Mouse (Mus musculus): ENCODE data around the gene Ncapd2. TPM values are rescaled to one million over a fixed set of nuclear protein-coding genes. Genes with fewer than 3 reads are reported as not detected.

Gene Ncapd2
- polyA plus RNA-seq, 1 experiment: 34.7 TPM

GRCm38 (mm10) chr6:125131302-125132156, 60.0 kb downstream of the Ncapd2 start, which contains the start of gene Nop2:
Nop2 (plus strand) TSS chr6:125131909.
- no peaks in the 10 kb centered on the region for H3K27me3 ChIP-seq (ENCODE audit: control insufficient read depth, insufficient read depth, insufficient read length)
- peak within 1 kb of the TSS; percentile 95 for H3K4me2 ChIP-seq (ENCODE audit: low read depth)
- H3K36me3 ChIP-seq (ENCODE audit: control insufficient read depth, insufficient read depth): peaks cover 39% of the 10 kb centered on the region
- peak within 1 kb of the TSS; percentile 67 for H3ac ChIP-seq (ENCODE audit: control insufficient read depth, insufficient read length)
- TF ChIP-seq POLR2AphosphoS2 (IDR thresholded peaks at IDR 0.05; ENCODE audit: insufficient read length, low read depth) (peak; percentile 99), POLR2A (IDR thresholded peaks at IDR 0.05; ENCODE audit: insufficient read length, low read depth) (peak; percentile 95), E2F4 (IDR thresholded peaks at IDR 0.05; ENCODE audit: insufficient read depth) (no peak), TCF3 (IDR thresholded peaks at IDR 0.05; ENCODE audit: insufficient read length, low read depth) (no peak), USF1 (IDR thresholded peaks at IDR 0.05; ENCODE audit: low read depth) (peak; percentile 89), REST (IDR thresholded peaks at IDR 0.05; ENCODE audit: insufficient read depth, insufficient read length) (no peak), SRF (IDR thresholded peaks at IDR 0.05; ENCODE audit: control insufficient read depth, insufficient read length, low read depth) (peak; percentile 45), TCF12 (IDR thresholded peaks at IDR 0.05; ENCODE audit: insufficient read depth, poor library complexity, severe bottlenecking) (no peak), MYOG (IDR thresholded peaks at IDR 0.05; ENCODE audit: control insufficient read depth in 1 of 3, insufficient read depth in 1 of 3, insufficient read length in 2 of 3, low read depth in 2 of 3) (no peak), MYOD1 (IDR thresholded peaks at IDR 0.05; ENCODE audit: control insufficient read depth in 1 of 3, insufficient read length in 2 of 3, low read depth in 2 of 3) (no peak), CEBPB (IDR thresholded peaks at IDR 0.05; ENCODE audit: insufficient read depth, poor library complexity, severe bottlenecking) (no peak), MAX (IDR thresholded peaks at IDR 0.05; ENCODE audit: low read depth) (peak; percentile 75)
- H3K79me2 ChIP-seq (ENCODE audit: control insufficient read depth, insufficient read depth): peaks cover 35% of the 10 kb centered on the region
- peak within 1 kb of the TSS; percentile 99 for H3K4me3 ChIP-seq

GRCm38 (mm10) chr6:125129710-125130402, 61.6 kb downstream of the Ncapd2 start:
- Histone ChIP-seq H3K4me2 (ENCODE audit: low read depth) (no peak overlapping the region), H3K36me3 (ENCODE audit: control insufficient read depth, insufficient read depth) (peaks cover 41% of the 10 kb centered on the region), H3K4me3 (no peak overlapping the region), H3ac (ENCODE audit: control insufficient read depth, insufficient read length) (no peak overlapping the region), H3K79me2 (ENCODE audit: control insufficient read depth, insufficient read depth) (peaks cover 30% of the 10 kb centered on the region), H3K27me3 (ENCODE audit: control insufficient read depth, insufficient read depth, insufficient read length) (no peaks in the 10 kb centered on the region)
- TF ChIP-seq POLR2AphosphoS2 (IDR thresholded peaks at IDR 0.05; ENCODE audit: insufficient read length, low read depth) (peak; percentile 81), TCF3 (IDR thresholded peaks at IDR 0.05; ENCODE audit: insufficient read length, low read depth) (no peak)

- no peaks in the 10 kb centered on the region for H3K27me3 ChIP-seq (ENCODE audit: control insufficient read depth, insufficient read depth, insufficient read length)
- TF ChIP-seq TCF3 (IDR thresholded peaks at IDR 0.05; ENCODE audit: insufficient read length, low read depth): no peak
- no peak overlapping the region for H3ac ChIP-seq (ENCODE audit: control insufficient read depth, insufficient read length)
- no peak overlapping the region for H3K4me3 ChIP-seq
- peaks cover 41% of the 10 kb centered on the region for H3K36me3 ChIP-seq (ENCODE audit: control insufficient read depth, insufficient read depth)
- peaks cover 20% of the 10 kb centered on the region for H3K79me2 ChIP-seq (ENCODE audit: control insufficient read depth, insufficient read depth)
- no peak overlapping the region for H3K4me2 ChIP-seq (ENCODE audit: low read depth)
These were observed 62.8 kb downstream of the Ncapd2 start for GRCm38 (mm10) chr6:125128724-125129123.

- Histone ChIP-seq H3K27me3 (ENCODE audit: control insufficient read depth, insufficient read depth, insufficient read length) (no peaks in the 10 kb centered on the region), H3K4me2 (ENCODE audit: low read depth) (no peak overlapping the region), H3K79me2 (ENCODE audit: control insufficient read depth, insufficient read depth) (no peaks in the 10 kb centered on the region), H3K4me3 (no peak overlapping the region), H3K36me3 (ENCODE audit: control insufficient read depth, insufficient read depth) (peaks cover 88% of the 10 kb centered on the region), H3ac (ENCODE audit: control insufficient read depth, insufficient read length) (no peak overlapping the region)
- TF ChIP-seq MYOG (IDR thresholded peaks at IDR 0.05; ENCODE audit: control insufficient read depth in 1 of 3, insufficient read depth in 1 of 3, insufficient read length in 2 of 3, low read depth in 2 of 3) (no peak), E2F4 (IDR thresholded peaks at IDR 0.05; ENCODE audit: insufficient read depth) (no peak), MYOD1 (IDR thresholded peaks at IDR 0.05; ENCODE audit: control insufficient read depth in 1 of 3, insufficient read length in 2 of 3, low read depth in 2 of 3) (no peak)
These were observed 72.1 kb downstream of the Ncapd2 start for GRCm38 (mm10) chr6:125119387-125119786.

Other genes starting within 250 kb of the Ncapd2 start
- gene Cops7a, start 226.2 kb downstream of the Ncapd2 start, polyA plus RNA-seq (2012; fragmentation: generic; extraction: Trizol): 142 TPM
- gene Pianp, start 195.0 kb downstream of the Ncapd2 start, polyA plus RNA-seq (2012; fragmentation: generic; extraction: Trizol): 1.1 TPM
- 20.8 TPM for gene Zfp384, start 182.6 kb downstream of the Ncapd2 start, polyA plus RNA-seq (2012; fragmentation: generic; extraction: Trizol)
- 31.2 TPM for gene Ing4, start 151.9 kb downstream of the Ncapd2 start, polyA plus RNA-seq (2012; fragmentation: generic; extraction: Trizol)
- gene Acrbp, start 142.0 kb downstream of the Ncapd2 start, polyA plus RNA-seq (2012; fragmentation: generic; extraction: Trizol): 1.4 TPM
- gene Lpar5, start 123.8 kb downstream of the Ncapd2 start, polyA plus RNA-seq (2012; fragmentation: generic; extraction: Trizol): not detected
- 133 TPM for gene Chd4, start 95.7 kb downstream of the Ncapd2 start, polyA plus RNA-seq (2012; fragmentation: generic; extraction: Trizol)
- gene Nop2, start 59.8 kb downstream of the Ncapd2 start, polyA plus RNA-seq (2012; fragmentation: generic; extraction: Trizol): 55.4 TPM
- 244 TPM for gene Iffo1, start 46.5 kb downstream of the Ncapd2 start, polyA plus RNA-seq (2012; fragmentation: generic; extraction: Trizol)
- gene Gapdh, start 25.2 kb downstream of the Ncapd2 start, polyA plus RNA-seq (2012; fragmentation: generic; extraction: Trizol): 9,871 TPM
- gene Mrpl51, start 100 bp upstream of the Ncapd2 start, polyA plus RNA-seq (2012; fragmentation: generic; extraction: Trizol): 132 TPM
- gene Vamp1, start 23.9 kb upstream of the Ncapd2 start, polyA plus RNA-seq (2012; fragmentation: generic; extraction: Trizol): 6.5 TPM
- 6.5 TPM for gene Tapbpl, start 40.2 kb upstream of the Ncapd2 start, polyA plus RNA-seq (2012; fragmentation: generic; extraction: Trizol)
- gene Cd27, start 45.3 kb upstream of the Ncapd2 start, polyA plus RNA-seq (2012; fragmentation: generic; extraction: Trizol): 1.5 TPM
- not detected for gene Tuba3a, start 94.3 kb upstream of the Ncapd2 start, polyA plus RNA-seq (2012; fragmentation: generic; extraction: Trizol)
- gene Ltbr, start 122.2 kb upstream of the Ncapd2 start, polyA plus RNA-seq (2012; fragmentation: generic; extraction: Trizol): 79.0 TPM
- gene Scnn1a, start 129.0 kb upstream of the Ncapd2 start, polyA plus RNA-seq (2012; fragmentation: generic; extraction: Trizol): 0.20 TPM
- gene Tnfrsf1a, start 157.7 kb upstream of the Ncapd2 start, polyA plus RNA-seq (2012; fragmentation: generic; extraction: Trizol): 84.5 TPM
- 0.14 TPM for gene Plekhg6, start 189.1 kb upstream of the Ncapd2 start, polyA plus RNA-seq (2012; fragmentation: generic; extraction: Trizol)